Mouse (Mus musculus): ENCODE measurements at regions not wholly inside any gene's neighbourhood (a gene's known extent, or its start where the extent isn't known, plus 50 kb on each side); places are given as distances from the start of the nearest gene placed in this dataset.

DNA sequence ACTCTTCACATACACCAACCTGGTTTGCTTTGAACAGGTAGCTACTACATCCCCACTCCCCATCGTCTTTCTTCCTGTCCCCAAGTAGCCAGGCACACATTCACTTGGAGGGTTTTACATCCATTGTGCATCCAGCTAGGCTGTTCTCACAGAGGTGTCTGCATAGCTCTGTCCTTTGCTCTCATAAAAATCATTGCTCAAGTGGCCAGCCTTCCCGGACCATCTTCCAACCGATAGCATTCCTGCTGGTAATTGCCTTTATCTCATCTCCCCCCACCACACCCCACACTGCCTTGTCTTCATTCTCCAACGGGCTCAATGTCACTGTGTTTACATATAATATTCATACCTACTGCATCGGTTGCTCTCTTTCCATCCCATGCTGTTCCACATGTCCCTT, 106.4 kb downstream of the Efnb2 start:
- TF ChIP-seq POLR2A (IDR thresholded peaks at IDR 0.05; ENCODE audit: borderline replicate concordance, extremely low read depth, low read depth, low read length), result no peak
- TF ChIP-seq CTCF (IDR thresholded peaks at IDR 0.05; ENCODE audit: insufficient read depth, low read length), result no peak
